Mouse (Mus musculus) liver, postnatal 0 days (tissue): ENCODE measurements at regions not wholly inside any gene's neighbourhood (a gene's known extent, or its start where the extent isn't known, plus 50 kb on each side); places are given as distances from the start of the nearest gene placed in this dataset.
A peak's percentile ranks its signal among the peaks of the same experiment; 100 is the strongest.
"Not testable (repeated sequence)": the region's sequence is repeated elsewhere in the genome, so short reads cannot be mapped to it uniquely, and the experiment has no call there.

Source experiments
- ATAC-seq: fragments of 200-750 bp; cut with Nextera tagmentation; 2 replicates; pipeline ENCODE4 v1.8.0; 2017; ENCODE audit warnings: mild to moderate bottlenecking, moderate library complexity
- DNase-seq: peaks from one replicate; pipeline ENCODE4 v3.0.0-alpha.2; 2016
- H3K27ac ChIP-seq: fragments of 300-500 bp; sonication (generic); 2 replicates; pipeline ENCODE4 v1.5.1; 2014; ENCODE audit warnings: antibody characterized with exemption, moderate library complexity, mild to moderate bottlenecking, low read depth
- H3K27me3 ChIP-seq: fragments of 300-500 bp; sonication (generic); 2 replicates; pipeline ENCODE4 v1.6.1; 2014; ENCODE audit warnings: low read length, control low read depth, mixed read lengths; ENCODE audit not compliant: insufficient read depth
- H3K36me3 ChIP-seq: fragments of 300-500 bp; sonication (generic); replicated peaks from 2 replicates; pipeline ENCODE4 v1.6.1; 2014; ENCODE audit warnings: mild to moderate bottlenecking, control low read depth, low read length, moderate library complexity, mixed read lengths; ENCODE audit not compliant: insufficient read depth
- H3K4me1 ChIP-seq: fragments of 300-500 bp; sonication (generic); 2 replicates; pipeline ENCODE4 v1.6.1; 2014; ENCODE audit warnings: antibody characterized with exemption, mild to moderate bottlenecking, control low read depth; ENCODE audit not compliant: insufficient read depth
- H3K4me2 ChIP-seq: fragments of 300-500 bp; sonication (generic); 2 replicates; pipeline ENCODE4 v1.6.1; 2014; ENCODE audit warnings: low read depth, mild to moderate bottlenecking, low read length, moderate library complexity, mixed read lengths
- H3K4me3 ChIP-seq: fragments of 300-500 bp; sonication (generic); 2 replicates; pipeline ENCODE4 v1.5.1; 2014; ENCODE audit warnings: low read depth, low read length
- H3K9ac ChIP-seq: fragments of 300-500 bp; sonication (generic); replicated peaks from 2 replicates; pipeline ENCODE4 v1.6.1; 2014; ENCODE audit warnings: mild to moderate bottlenecking, moderate library complexity
- H3K9me3 ChIP-seq: fragments of 300-500 bp; sonication (generic); 2 replicates; pipeline ENCODE4 v1.6.1; 2016; ENCODE audit warnings: mild to moderate bottlenecking, control low read depth, low read length, mixed read lengths
- CTCF ChIP-seq: sonication (generic); IDR thresholded peaks from 2 replicates; pipeline ENCODE4 v1.5.1; 2016; ENCODE audit warnings: antibody characterized with exemption, low read depth
- EP300 ChIP-seq: IDR thresholded peaks from 2 replicates; pipeline ENCODE4 v1.6.1; 2016; ENCODE audit warnings: antibody characterized with exemption, low read depth, mild to moderate bottlenecking
- WGBS: fragments of 180-500 bp; shearing (Covaris S2); extraction: QIAGEN DNeasy Blood & Tissue Kit; methylation state at CpG from one replicate; pipeline ENCODE4 v1.1.7; 2014; ENCODE audit not compliant: insufficient replicate concordance; 5-methylcytosine and 5-hydroxymethylcytosine counted together

GRCm38 (mm10) chr10:103984287-103984956, 158.4 kb upstream of the Gm21293 start:
- no peak for DNase-seq
- Histone ChIP-seq H3K9me3 (no peaks in the 10 kb centered on the region), H3K27me3 (no peaks in the 10 kb centered on the region), H3K36me3 (no peaks in the 10 kb centered on the region), H3K9ac (no peak overlapping the region), H3K4me3 (no peak overlapping the region), H3K27ac (no peak overlapping the region), H3K4me1 (no peaks in the 10 kb centered on the region), H3K4me2 (no peak overlapping the region)
- no peak for TF ChIP-seq CTCF
- TF ChIP-seq EP300 = no peak
- ATAC-seq = no peak
- 50% methylated on average over 1 of the region's 1 CpGs for WGBS

- Histone ChIP-seq H3K4me3 (no peak overlapping the region), H3K4me2 (no peak overlapping the region), H3K4me1 (no peaks in the 10 kb centered on the region), H3K27me3 (no peaks in the 10 kb centered on the region), H3K27ac (no peak overlapping the region), H3K9me3 (no peaks in the 10 kb centered on the region), H3K9ac (no peak overlapping the region), H3K36me3 (no peaks in the 10 kb centered on the region)
- ATAC-seq (no peak), DNase-seq (no peak)
- no peak for TF ChIP-seq CTCF
- TF ChIP-seq EP300 = no peak
These were observed 123.2 kb upstream of the Gm21293 start for GRCm38 (mm10) chr10:104019540-104019939.

- no peaks in the 10 kb centered on the region for H3K27me3 ChIP-seq
- H3K4me3 ChIP-seq = no peak overlapping the region
- no peak overlapping the region for H3K27ac ChIP-seq
- no peak overlapping the region for H3K4me2 ChIP-seq
- no peaks in the 10 kb centered on the region for H3K4me1 ChIP-seq
- DNase-seq = no peak
- no peaks in the 10 kb centered on the region for H3K9me3 ChIP-seq
- no peak overlapping the region for H3K9ac ChIP-seq
- ATAC-seq = no peak
- H3K36me3 ChIP-seq = no peaks in the 10 kb centered on the region
- TF ChIP-seq EP300 (no peak), CTCF (no peak)
These were observed 121.2 kb upstream of the Gm21293 start for GRCm38 (mm10) chr10:104021593-104021992.

GRCm38 (mm10) chr10:104028162-104028561, 114.6 kb upstream of the Gm21293 start:
- Histone ChIP-seq H3K4me1 (no peaks in the 10 kb centered on the region), H3K4me3 (no peak overlapping the region), H3K9ac (no peak overlapping the region), H3K4me2 (no peak overlapping the region), H3K27ac (no peak overlapping the region), H3K36me3 (no peaks in the 10 kb centered on the region), H3K9me3 (no peaks in the 10 kb centered on the region), H3K27me3 (no peaks in the 10 kb centered on the region)
- ATAC-seq (no peak), DNase-seq (no peak)
- TF ChIP-seq EP300 (no peak), CTCF (no peak)
- 30% methylated on average over 1 of the region's 1 CpGs for WGBS

- 69% methylated on average over 3 of the region's 3 CpGs for WGBS
- H3K27me3 ChIP-seq = no peaks in the 10 kb centered on the region
- DNase-seq = no peak
- no peak overlapping the region for H3K27ac ChIP-seq
- no peak overlapping the region for H3K4me3 ChIP-seq
- no peaks in the 10 kb centered on the region for H3K4me1 ChIP-seq
- no peak overlapping the region for H3K4me2 ChIP-seq
- no peaks in the 10 kb centered on the region for H3K36me3 ChIP-seq
- no peak overlapping the region for H3K9ac ChIP-seq
- TF ChIP-seq CTCF = no peak
- no peak for TF ChIP-seq EP300
- H3K9me3 ChIP-seq = no peaks in the 10 kb centered on the region
- no peak for ATAC-seq
These were observed 110.0 kb upstream of the Gm21293 start for GRCm38 (mm10) chr10:104032771-104033170.

- not testable (repeated sequence) for H3K4me3 ChIP-seq, H3K9me3 ChIP-seq, H3K4me2 ChIP-seq, H3K4me1 ChIP-seq, DNase-seq, H3K36me3 ChIP-seq, H3K9ac ChIP-seq, H3K27me3 ChIP-seq
- peak overlapping the region; percentile 16; the same call in 1 of the 2 replicates for H3K27ac ChIP-seq
- ATAC-seq = peak; percentile 66
- WGBS = 60% methylated on average over 2 of the region's 2 CpGs
- peak; percentile 73 for TF ChIP-seq EP300
These were observed 100.9 kb upstream of the Gm21293 start for GRCm38 (mm10) chr10:104041729-104042386.
